Mouse (Mus musculus): ENCODE results near the gene Ap1ar.

- no peak for TF ChIP-seq CTCF (IDR thresholded peaks at IDR 0.05; ENCODE audit: low read depth, low read length)
- TF ChIP-seq GATA1 (IDR thresholded peaks at IDR 0.05; ENCODE audit: borderline replicate concordance, low read length) = no peak
Observed at GRCm38 (mm10) chr3:127863571-127863970, 26.2 kb upstream of the Ap1ar start.
